13 mouse cellular contexts compared by ENCODE assay signal in genomic region chr8:105470262-105470661, GRCm38 (mm10). TPM values are rescaled to one million over a fixed set of nuclear protein-coding genes. Genes with fewer than 3 reads are reported as not detected.
DNase-seq lines count a peak whose midpoint lies in the region; ATAC-seq and TF ChIP-seq lines count a peak whose summit lies in the region.
"Had no signal": no experiment of that assay in that cellular context is flagged by ENCODE, and none has a peak within 500 bp of the region (broad histone marks: within the 10 kb centered on the region; RNA-seq: fewer than 3 reads in every experiment).

No protein-coding gene starts in this region.

- H3K4me2 ChIP-seq in forebrain, embryonic 11.5 days (ENCODE audit: low read depth, low read length, severe bottlenecking) = peak overlapping the region; percentile 67
- H3K4me2 ChIP-seq in hindbrain, postnatal 0 days (ENCODE audit: low read depth, low read length) = peak overlapping the region; percentile 67
- H3K4me2 ChIP-seq in neural tube, embryonic 13.5 days = peak overlapping the region; percentile 61

- TF ChIP-seq POLR2A in lung, adult 2 months (IDR thresholded peaks at IDR 0.05; ENCODE audit: borderline replicate concordance, extremely low read depth, low read depth, low read length) = no peak

- H3K9me3 ChIP-seq in forebrain, embryonic 11.5 days (ENCODE audit: control insufficient read depth, low read length) = no peaks in the 10 kb centered on the region
- H3K9me3 ChIP-seq in hindbrain, postnatal 0 days (ENCODE audit: low read length) = no peaks in the 10 kb centered on the region
- H3K9me3 ChIP-seq in neural tube, embryonic 13.5 days = no peaks in the 10 kb centered on the region
- H3K9me3 ChIP-seq: G1E had no signal

- no peak for TF ChIP-seq CTCF in lung, adult 2 months (IDR thresholded peaks at IDR 0.05; ENCODE audit: insufficient read depth, low read length)
- TF ChIP-seq CTCF in hindbrain, postnatal 0 days (IDR thresholded peaks at IDR 0.05; ENCODE audit: low read depth) = no peak

- DNase-seq in lung, adult 2 months = no peak
- DNase-seq in lung, adult 18-20 months = no peak
- no peak for DNase-seq in forebrain, embryonic 11.5 days (ENCODE audit: low spot score)
- no peak for DNase-seq in hindbrain, postnatal 0 days (ENCODE audit: low spot score)
- no peak for DNase-seq in kidney, postnatal 14 days
- no peak for DNase-seq in urinary bladder, adult 2 months (ENCODE audit: low spot score)
- DNase-seq in layer of hippocampus, postnatal 14 days (ENCODE audit: low spot score in 2 of 2) = no peak
- DNase-seq: adrenal gland, postnatal 25 days; gastrocnemius, postnatal 36 days; thymus, postnatal 14 days had no signal

- H3K27ac ChIP-seq in forebrain, embryonic 11.5 days (ENCODE audit: low read depth, low read length) = no peak overlapping the region
- H3K27ac ChIP-seq in hindbrain, postnatal 0 days = peak overlapping the region; percentile 81
- peak overlapping the region; percentile 86 for H3K27ac ChIP-seq in neural tube, embryonic 13.5 days (replicated peaks)

- H3K36me3 ChIP-seq in forebrain, embryonic 11.5 days (ENCODE audit: control insufficient read depth, insufficient read depth, low read length) = no peaks in the 10 kb centered on the region
- H3K36me3 ChIP-seq in hindbrain, postnatal 0 days (ENCODE audit: insufficient read depth, low read length) = 0 out of 2 replicates have a peak, but pooled peaks cover 3% of the 10 kb centered on the region
- peaks cover 17% of the 10 kb centered on the region; the same call in 1 of the 2 replicates for H3K36me3 ChIP-seq in neural tube, embryonic 13.5 days
- H3K36me3 ChIP-seq: G1E had no signal

- peaks cover 18% of the 10 kb centered on the region for H3K27me3 ChIP-seq in forebrain, embryonic 11.5 days (ENCODE audit: control insufficient read depth, insufficient read depth, low read length)
- no peaks in the 10 kb centered on the region for H3K27me3 ChIP-seq in hindbrain, postnatal 0 days (ENCODE audit: insufficient read depth, low read length)
- H3K27me3 ChIP-seq in neural tube, embryonic 13.5 days = 0 out of 2 replicates have a peak, but pooled peaks cover 15% of the 10 kb centered on the region

- no peak for ATAC-seq in forebrain, embryonic 11.5 days (replicated peaks; ENCODE audit: low FRiP score)
- ATAC-seq in hindbrain, postnatal 0 days = no peak
- no peak for ATAC-seq in neural tube, embryonic 13.5 days (ENCODE audit: low read depth)

- H3K9ac ChIP-seq in forebrain, embryonic 11.5 days (ENCODE audit: low read length) = no peak overlapping the region; the same call in 1 of the 2 replicates
- H3K9ac ChIP-seq in hindbrain, postnatal 0 days (replicated peaks; ENCODE audit: low read length) = peak overlapping the region; percentile 47
- H3K9ac ChIP-seq in neural tube, embryonic 13.5 days = peak overlapping the region; percentile 67

- peaks cover 33% of the 10 kb centered on the region for H3K4me1 ChIP-seq in lung, adult 2 months (ENCODE audit: control insufficient read depth, insufficient read depth, low read length)
- peaks cover 36% of the 10 kb centered on the region for H3K4me1 ChIP-seq in forebrain, embryonic 11.5 days (replicated peaks; ENCODE audit: control insufficient read depth, insufficient read depth, low read length)
- peaks cover 48% of the 10 kb centered on the region for H3K4me1 ChIP-seq in hindbrain, postnatal 0 days (ENCODE audit: insufficient read depth, low read length)
- H3K4me1 ChIP-seq in neural tube, embryonic 13.5 days (replicated peaks) = peaks cover 86% of the 10 kb centered on the region

- peak overlapping the region; percentile 45 for H3K4me3 ChIP-seq in lung, adult 2 months (replicated peaks; ENCODE audit: extremely low read depth, low read depth, low read length)
- no peak overlapping the region for H3K4me3 ChIP-seq in forebrain, embryonic 11.5 days (ENCODE audit: low read depth, low read length)
- peak overlapping the region; percentile 35 for H3K4me3 ChIP-seq in hindbrain, postnatal 0 days (ENCODE audit: low read length)
- H3K4me3 ChIP-seq in neural tube, embryonic 13.5 days = peak overlapping the region; percentile 39

- 60% methylated on average over 5 of the region's 5 CpGs for WGBS in lung, adult 2 months
- 77% methylated on average over 5 of the region's 5 CpGs for WGBS in forebrain, embryonic 11.5 days
- 49% methylated on average over 5 of the region's 5 CpGs for WGBS in hindbrain, postnatal 0 days
- WGBS in neural tube, embryonic 13.5 days = 56% methylated on average over 5 of the region's 5 CpGs

RNA-seq across cellular contexts. Expression of gene Tppp3, which starts 1.1 kb away (rescaled TPM):
- polyA plus RNA-seq in lung, adult 2 months (2012; rRNA removed) = 785 and 816 TPM in 2 replicates
- 36.1 and 37.7 TPM in 2 replicates for polyA plus RNA-seq in forebrain, embryonic 11.5 days (2014; fragmentation: Nextera tagmentation; extraction: Ambion mirVana)
- 106 and 108 TPM in 2 replicates for total RNA-seq in hindbrain, postnatal 0 days (2014; rRNA removed)
- 197 and 201 TPM in 2 replicates for polyA plus RNA-seq in hindbrain, postnatal 0 days (2015; fragmentation: Nextera tagmentation; extraction: Ambion mirVana)
- 239 and 296 TPM in 2 replicates for polyA plus RNA-seq in neural tube, embryonic 13.5 days (2015; fragmentation: Nextera tagmentation; extraction: Ambion mirVana)
- polyA plus RNA-seq in urinary bladder, adult 2 months (2012; rRNA removed) = 84.1 and 93.7 TPM in 2 replicates
- 10 to 100 TPM; 29.0 to 30.2 TPM for total RNA-seq in layer of hippocampus, postnatal 14 days (2021)
- total RNA-seq: G1E had no signal
- polyA plus RNA-seq: G1E had no signal

RNA-seq across cellular contexts. Expression of gene Zdhhc1, which starts 26.4 kb away (rescaled TPM):
- polyA plus RNA-seq in lung, adult 2 months (2012; rRNA removed) = 130 and 133 TPM in 2 replicates
- 20.2 and 24.6 TPM in 2 replicates for polyA plus RNA-seq in forebrain, embryonic 11.5 days (2014; fragmentation: Nextera tagmentation; extraction: Ambion mirVana)
- total RNA-seq in hindbrain, postnatal 0 days (2014; rRNA removed) = 49.3 and 54.2 TPM in 2 replicates
- polyA plus RNA-seq in hindbrain, postnatal 0 days (2015; fragmentation: Nextera tagmentation; extraction: Ambion mirVana) = 31.3 and 34.7 TPM in 2 replicates
- 27.8 and 31.9 TPM in 2 replicates for polyA plus RNA-seq in neural tube, embryonic 13.5 days (2015; fragmentation: Nextera tagmentation; extraction: Ambion mirVana)
- polyA plus RNA-seq in urinary bladder, adult 2 months (2012; rRNA removed) = 56.7 and 64.7 TPM in 2 replicates
- total RNA-seq in layer of hippocampus, postnatal 14 days (2021) = 10 to 100 TPM; 20.8 to 22.4 TPM

RNA-seq across cellular contexts. Expression of gene Hsd11b2, which starts 48.3 kb away (rescaled TPM):
- 2.1 and 4.8 TPM in 2 replicates for polyA plus RNA-seq in lung, adult 2 months (2012; rRNA removed)
- polyA plus RNA-seq in forebrain, embryonic 11.5 days (2014; fragmentation: Nextera tagmentation; extraction: Ambion mirVana) = 13.5 and 13.6 TPM in 2 replicates
- 6.1 and 9.9 TPM in 2 replicates for total RNA-seq in hindbrain, postnatal 0 days (2014; rRNA removed)
- polyA plus RNA-seq in hindbrain, postnatal 0 days (2015; fragmentation: Nextera tagmentation; extraction: Ambion mirVana) = 6.3 and 7.4 TPM in 2 replicates
- polyA plus RNA-seq in neural tube, embryonic 13.5 days (2015; fragmentation: Nextera tagmentation; extraction: Ambion mirVana) = 5.4 and 5.5 TPM in 2 replicates
- 0.49 and 0.52 TPM in 2 replicates for polyA plus RNA-seq in urinary bladder, adult 2 months (2012; rRNA removed)
- under 1 TPM; 0.18 to 0.21 TPM for total RNA-seq in layer of hippocampus, postnatal 14 days (2021)
- total RNA-seq: G1E had no signal
- polyA plus RNA-seq: G1E had no signal

RNA-seq across cellular contexts. Expression of gene Lrrc36, which starts 56.9 kb away (rescaled TPM):
- 5.5 and 7.5 TPM in 2 replicates for polyA plus RNA-seq in lung, adult 2 months (2012; rRNA removed)
- 1.2 and 1.4 TPM in 2 replicates for polyA plus RNA-seq in forebrain, embryonic 11.5 days (2014; fragmentation: Nextera tagmentation; extraction: Ambion mirVana)
- total RNA-seq in hindbrain, postnatal 0 days (2014; rRNA removed) = 0.68 and 1.7 TPM in 2 replicates
- polyA plus RNA-seq in hindbrain, postnatal 0 days (2015; fragmentation: Nextera tagmentation; extraction: Ambion mirVana) = 0.50 and 0.66 TPM in 2 replicates
- polyA plus RNA-seq in neural tube, embryonic 13.5 days (2015; fragmentation: Nextera tagmentation; extraction: Ambion mirVana) = 0.65 and 0.92 TPM in 2 replicates
- polyA plus RNA-seq in urinary bladder, adult 2 months (2012; rRNA removed) = 0.48 and 0.53 TPM in 2 replicates
- under 1 TPM; 0.60 to 0.78 TPM for total RNA-seq in layer of hippocampus, postnatal 14 days (2021)
- total RNA-seq: G1E had no signal
- polyA plus RNA-seq: G1E had no signal

RNA-seq across cellular contexts. Expression of gene Kctd19, which starts 57.0 kb away (rescaled TPM):
- 0.27 and 0.32 TPM in 2 replicates for polyA plus RNA-seq in lung, adult 2 months (2012; rRNA removed)
- not detected in 2 replicates for polyA plus RNA-seq in forebrain, embryonic 11.5 days (2014; fragmentation: Nextera tagmentation; extraction: Ambion mirVana)
- total RNA-seq in hindbrain, postnatal 0 days (2014; rRNA removed) = 0.11 and 0.16 TPM in 2 replicates
- polyA plus RNA-seq in hindbrain, postnatal 0 days (2015; fragmentation: Nextera tagmentation; extraction: Ambion mirVana) = 0.09 and 0.15 TPM in 2 replicates
- polyA plus RNA-seq in neural tube, embryonic 13.5 days (2015; fragmentation: Nextera tagmentation; extraction: Ambion mirVana) = not detected in 2 replicates
- polyA plus RNA-seq in urinary bladder, adult 2 months (2012; rRNA removed) = 0.06 and 0.10 TPM in 2 replicates
- not detected for total RNA-seq in layer of hippocampus, postnatal 14 days (2021)
- total RNA-seq: adrenal gland, postnatal 25 days; G1E; gastrocnemius, postnatal 36 days had no signal
- polyA plus RNA-seq: G1E; large intestine, adult 2 months had no signal
